Mouse (Mus musculus) left cerebral cortex, adult 18-20 months (tissue): ENCODE measurements around the gene Hibadh. TPM values are rescaled to one million over a fixed set of nuclear protein-coding genes. Genes with fewer than 3 reads are reported as not detected.
A peak's percentile ranks its signal among the peaks of the same experiment; 100 is the strongest.

Source experiments
- DNase-seq, 2 experiments: peaks; one replicate each; pipeline ENCODE4 v3.0.0; 2021 to 2022; ENCODE audit warnings: low spot score in 2 of 2, mixed read lengths in 1 of 2
- total RNA-seq, 2 experiments: library from RNA; stranded (reverse); gene quantifications; 2 replicates each; pipeline ENCODE4 v1.2.3; 2021

Hibadh gene
- total RNA-seq, 2 experiments from 2014 or later: 47.0 to 48.1 TPM

DNA sequence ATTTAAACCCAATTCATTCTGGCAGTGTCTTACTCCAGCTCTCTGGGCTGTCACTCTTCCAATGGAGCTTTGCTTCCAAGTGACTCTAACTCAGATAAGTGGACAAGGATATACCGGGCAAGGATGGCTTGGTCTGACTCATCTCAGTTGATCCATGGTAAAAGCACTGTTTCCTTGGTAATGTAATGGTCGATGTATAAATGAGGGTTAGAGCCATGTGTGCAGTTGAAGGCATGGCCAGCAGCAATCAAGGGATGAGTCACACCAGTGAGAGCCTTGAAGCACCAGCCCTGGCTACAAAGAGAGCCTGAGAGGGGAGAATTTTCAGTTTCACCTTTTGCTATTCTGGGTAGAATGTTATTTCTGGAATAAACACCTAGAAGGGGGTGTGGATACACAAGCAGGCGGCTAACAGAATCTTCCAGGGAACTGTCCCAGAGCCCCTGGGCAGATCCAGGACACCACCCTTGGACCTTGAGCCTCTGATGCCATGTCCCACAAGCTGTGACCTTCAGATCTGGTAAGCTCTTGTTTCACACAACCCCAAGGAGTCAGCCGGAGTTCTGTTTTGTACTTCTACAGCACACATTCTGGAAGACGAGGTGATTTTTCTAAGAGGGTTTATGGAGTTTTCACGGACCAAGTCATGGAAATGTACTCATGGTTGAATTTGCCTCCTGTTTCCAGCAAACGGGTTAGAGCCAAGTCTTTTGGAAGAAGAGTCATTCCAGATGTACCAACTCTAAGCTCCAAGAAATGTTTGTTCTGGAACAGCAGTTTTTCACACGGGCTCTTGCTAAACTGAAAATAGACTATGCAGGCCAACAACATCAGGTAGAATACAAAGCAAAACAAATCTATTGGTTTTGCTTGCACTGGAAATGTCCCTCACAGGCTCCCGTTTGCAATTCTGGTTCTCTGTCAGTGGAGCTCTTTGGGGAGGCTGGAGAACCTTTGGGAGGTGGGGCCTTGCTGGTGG is 134.1 kb downstream of the Hibadh start:
- DNase-seq: no peak

- peak in 1 of 2 experiments; percentile 4 for DNase-seq
These were observed 135.3 kb downstream of the Hibadh start for GRCm38 (mm10) chr6:52504676-52505460.

DNA sequence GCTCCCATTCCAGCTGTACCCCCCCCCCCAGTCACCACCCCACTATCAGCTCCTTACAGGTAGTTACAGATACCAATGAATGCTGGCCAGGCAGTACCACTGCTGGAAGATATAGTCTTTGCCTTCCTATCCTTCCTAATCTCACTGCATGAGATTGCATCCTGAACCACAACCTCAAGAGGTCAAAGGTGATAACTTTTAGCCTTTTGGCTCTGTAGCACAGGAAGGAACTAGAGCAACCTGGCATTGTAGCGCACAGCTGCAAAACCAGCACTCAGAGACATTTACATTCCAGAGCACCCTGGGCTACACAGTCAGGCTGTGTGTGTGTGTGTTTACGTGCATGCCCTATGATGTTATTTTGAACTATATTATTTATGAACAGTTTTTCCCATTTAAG is 137.2 kb downstream of the Hibadh start:
- no peak for DNase-seq

DNA sequence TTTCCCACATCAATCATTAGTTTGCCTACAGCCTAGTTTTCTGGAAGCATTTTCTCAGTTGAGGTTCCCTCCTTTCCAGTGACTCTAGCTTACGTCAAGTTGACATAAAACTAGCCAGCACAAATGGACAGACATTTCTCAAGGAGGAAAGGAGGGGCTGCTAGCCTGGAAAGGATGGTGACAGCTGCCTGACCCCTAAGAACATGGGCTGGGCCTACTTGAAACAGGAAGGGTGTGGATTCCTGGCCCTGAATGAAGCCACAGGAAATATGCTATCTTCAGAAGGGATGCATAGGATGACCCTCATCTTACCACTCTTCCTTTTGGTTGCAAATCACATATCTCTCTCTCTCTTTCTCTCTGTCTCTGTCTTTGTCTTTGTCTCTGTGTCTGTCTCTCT is 138.7 kb downstream of the Hibadh start:
- no peak for DNase-seq

Other genes with a start within 250 kb of the Hibadh start
- gene Tax1bp1, start 73.3 kb upstream of the Hibadh start, total RNA-seq: 100 to 1,000 TPM; 138 to 149 TPM